ENCODE assay signal across 8 mouse cellular contexts in the genomic region with DNA sequence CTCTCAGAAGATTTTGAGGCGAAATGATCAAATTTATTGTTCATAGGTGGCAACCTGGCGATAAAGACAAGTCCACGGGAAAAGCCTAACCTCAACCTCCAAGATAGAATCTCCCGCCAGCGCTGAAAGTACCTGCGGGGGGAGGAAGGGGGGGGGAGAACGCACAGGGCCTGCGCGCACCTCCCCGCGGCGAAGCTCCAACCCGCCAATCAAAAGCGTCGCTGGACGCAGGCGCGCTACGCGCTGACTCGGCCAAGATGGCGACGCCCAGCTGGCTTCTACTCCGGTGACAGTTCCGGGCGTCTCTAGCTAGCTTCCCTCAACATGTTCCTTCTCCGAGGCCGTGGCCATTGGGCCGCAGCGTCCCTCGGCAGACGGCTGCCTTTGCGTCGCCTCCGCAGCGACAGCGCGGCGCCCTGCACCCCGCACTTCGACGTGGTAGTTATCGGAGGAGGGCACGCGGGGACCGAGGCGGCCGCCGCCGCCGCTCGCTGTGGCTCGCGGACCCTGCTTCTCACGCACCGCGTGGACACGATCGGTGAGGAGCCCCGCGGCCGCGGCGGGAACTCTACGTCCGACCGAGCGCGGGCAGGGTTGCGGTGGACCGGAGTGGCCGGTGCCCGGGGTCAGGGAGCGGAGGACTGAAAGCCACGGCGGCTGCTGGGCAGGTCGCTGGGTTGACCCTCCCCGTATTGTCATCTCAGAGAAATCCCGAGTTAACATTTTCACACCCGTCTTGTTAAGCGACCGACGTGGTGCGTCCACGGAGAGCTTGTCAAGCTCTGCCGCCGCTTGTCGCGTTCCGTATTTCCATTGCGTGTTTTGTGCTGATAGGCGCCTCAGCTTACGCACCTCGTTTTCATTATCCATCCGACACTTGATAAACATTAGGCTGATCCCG. TPM values are rescaled to one million over a fixed set of nuclear protein-coding genes. Genes with fewer than 3 reads are reported as not detected.
DNase-seq lines count a peak whose midpoint lies in the region; ATAC-seq lines count a peak whose summit lies in the region.

A gene (plus strand): TSS at position 236 of the 901 bp plus-strand sequence.
A gene (minus strand): TSS at position 814 of the 901 bp plus-strand sequence.

- under 1% methylated on average over 94 of the region's 96 CpGs for WGBS in heart, embryonic 14.5 days
- under 1% methylated on average over 96 of the region's 96 CpGs for WGBS in liver, embryonic 13.5 days (ENCODE audit: insufficient replicate concordance)
- WGBS in stomach, embryonic 16.5 days: under 1% methylated on average over 96 of the region's 96 CpGs

- H3K4me3 ChIP-seq in heart, embryonic 14.5 days (ENCODE audit: control insufficient read depth in 1 of 2, insufficient read depth in 1 of 2, low read depth in 1 of 2, low read length in 2 of 2): peak within 1 kb of the TSS; percentile 93 to 95
- peak within 1 kb of the TSS; percentile 95 for H3K4me3 ChIP-seq in liver, embryonic 13.5 days (replicated peaks)
- peak within 1 kb of the TSS; percentile 81 for H3K4me3 ChIP-seq in stomach, embryonic 16.5 days (replicated peaks; ENCODE audit: low read length)

- peaks cover 29% of the 10 kb centered on the region for H3K36me3 ChIP-seq in heart, embryonic 14.5 days (ENCODE audit: control insufficient read depth, insufficient read depth, low read length)
- H3K36me3 ChIP-seq in liver, embryonic 13.5 days: peaks cover 34% of the 10 kb centered on the region
- peaks cover 4% of the 10 kb centered on the region; the same call in 1 of the 2 replicates for H3K36me3 ChIP-seq in stomach, embryonic 16.5 days (ENCODE audit: control insufficient read depth, insufficient read depth, low read length)

- peak within 1 kb of the TSS; percentile 89 to 97 for H3K27ac ChIP-seq in heart, embryonic 14.5 days (replicated peaks in 1 of 2; ENCODE audit: control insufficient read depth in 1 of 2, insufficient read depth in 1 of 2, low read depth in 2 of 2, low read length in 2 of 2)
- peak within 1 kb of the TSS; percentile 89 for H3K27ac ChIP-seq in liver, embryonic 13.5 days
- peak within 1 kb of the TSS; percentile 90 for H3K27ac ChIP-seq in stomach, embryonic 16.5 days (ENCODE audit: low read length)

- ATAC-seq in erythroid progenitor cell, adult 5-6 weeks (replicated peaks; ENCODE audit: low FRiP score, poor library complexity, severe bottlenecking): peak; percentile 95
- ATAC-seq in heart, embryonic 14.5 days (ENCODE audit: insufficient number of reproducible peaks, insufficient read depth, low FRiP score, low read depth): peak; percentile 89
- peak; percentile 88 for ATAC-seq in liver, embryonic 13.5 days (ENCODE audit: low read depth)
- ATAC-seq in stomach, embryonic 16.5 days (ENCODE audit: insufficient read depth, low FRiP score): peak; percentile 97

- peak within 1 kb of the TSS; percentile 92 for H3K9ac ChIP-seq in heart, embryonic 14.5 days (ENCODE audit: low read length)
- H3K9ac ChIP-seq in liver, embryonic 13.5 days: peak within 1 kb of the TSS; percentile 95
- H3K9ac ChIP-seq in stomach, embryonic 16.5 days (ENCODE audit: low read length): peak within 1 kb of the TSS; percentile 92

- peak within 1 kb of the TSS; percentile 73 for H3K4me2 ChIP-seq in heart, embryonic 14.5 days (ENCODE audit: low read length)
- peak within 1 kb of the TSS; percentile 83 for H3K4me2 ChIP-seq in liver, embryonic 13.5 days
- H3K4me2 ChIP-seq in stomach, embryonic 16.5 days (ENCODE audit: low read depth, low read length): peak within 1 kb of the TSS; percentile 66

- H3K27me3 ChIP-seq in heart, embryonic 14.5 days (ENCODE audit: control insufficient read depth, insufficient read depth, low read length): peaks cover 35% of the 10 kb centered on the region
- H3K27me3 ChIP-seq in liver, embryonic 13.5 days: peaks cover 37% of the 10 kb centered on the region
- H3K27me3 ChIP-seq in stomach, embryonic 16.5 days (ENCODE audit: control insufficient read depth, insufficient read depth, low read length): no peaks in the 10 kb centered on the region; the same call in 1 of the 2 replicates

- peak; percentile 97 for DNase-seq in CD4-positive helper T cell, adult 2 months (ENCODE audit: low read depth, low spot score)
- DNase-seq in brain, embryonic 18.5 days (ENCODE audit: low read depth, low spot score): peak; percentile 81
- peak; percentile 93 for DNase-seq in kidney, postnatal 14 days
- peak; percentile 75 for DNase-seq in liver, embryonic 13.5 days
- DNase-seq in neural tube, embryonic 10.5 days (ENCODE audit: extremely low spot score, low spot score): peak; percentile 93

- H3K9me3 ChIP-seq in heart, embryonic 14.5 days (ENCODE audit: control insufficient read depth, low read length): no peaks in the 10 kb centered on the region
- no peaks in the 10 kb centered on the region for H3K9me3 ChIP-seq in liver, embryonic 13.5 days (replicated peaks)
- no peaks in the 10 kb centered on the region for H3K9me3 ChIP-seq in stomach, embryonic 16.5 days (replicated peaks; ENCODE audit: control insufficient read depth, low read length)

- peaks cover 3 to 10% of the 10 kb centered on the region in 2 experiments for H3K4me1 ChIP-seq in heart, embryonic 14.5 days (ENCODE audit: control insufficient read depth in 2 of 2, insufficient read depth in 2 of 2, low read length in 2 of 2)
- H3K4me1 ChIP-seq in liver, embryonic 13.5 days (replicated peaks): peaks cover 30% of the 10 kb centered on the region
- peaks cover 11% of the 10 kb centered on the region for H3K4me1 ChIP-seq in stomach, embryonic 16.5 days (ENCODE audit: control insufficient read depth, insufficient read depth, low read length)

RNA-seq across cellular contexts. Expression of the first gene that starts in this region (rescaled TPM):
- total RNA-seq in erythroid progenitor cell, adult 5-6 weeks (2015; ENCODE audit: low replicate concordance): 10.5 and 78.6 TPM in 2 replicates
- 28.7 and 34.8 TPM in 2 replicates for total RNA-seq in erythroid progenitor cell, adult 5-6 weeks (2017; ENCODE audit: low replicate concordance)
- polyA plus RNA-seq in heart, embryonic 14.5 days (2014; fragmentation: Nextera tagmentation; extraction: Ambion mirVana): 30.6 and 33.6 TPM in 2 replicates
- 23.4 and 25.9 TPM in 2 replicates for polyA plus RNA-seq in liver, embryonic 13.5 days (2015; fragmentation: Nextera tagmentation; extraction: Ambion mirVana)
- 24.4 and 26.0 TPM in 2 replicates for polyA plus RNA-seq in stomach, embryonic 16.5 days (2015; fragmentation: Nextera tagmentation; extraction: Ambion mirVana)

RNA-seq across cellular contexts. Expression of the second gene that starts in this region (rescaled TPM):
- not detected in 2 replicates for total RNA-seq in erythroid progenitor cell, adult 5-6 weeks (2015; ENCODE audit: low replicate concordance)
- 2.7 TPM in 1 of 2 replicates, not detected in the other for total RNA-seq in erythroid progenitor cell, adult 5-6 weeks (2017; ENCODE audit: low replicate concordance)
- 0.78 and 0.88 TPM in 2 replicates for polyA plus RNA-seq in heart, embryonic 14.5 days (2014; fragmentation: Nextera tagmentation; extraction: Ambion mirVana)
- polyA plus RNA-seq in liver, embryonic 13.5 days (2015; fragmentation: Nextera tagmentation; extraction: Ambion mirVana): 0.33 and 0.64 TPM in 2 replicates
- 0.62 and 0.70 TPM in 2 replicates for polyA plus RNA-seq in stomach, embryonic 16.5 days (2015; fragmentation: Nextera tagmentation; extraction: Ambion mirVana)

Comparison
In these comparisons a context has a peak if more than half of its experiments do, and no peak if none do; other contexts are left out.
1. Peak in every context shown above with its lines: DNase-seq, ATAC-seq, H3K4me3 ChIP-seq and H3K27ac ChIP-seq.